Mouse (Mus musculus): ENCODE measurements around the gene Fabp2. TPM values are rescaled to one million over a fixed set of nuclear protein-coding genes. Genes with fewer than 3 reads are reported as not detected.

Fabp2 gene
- not detected in 4 replicates for total RNA-seq (2023)

DNA sequence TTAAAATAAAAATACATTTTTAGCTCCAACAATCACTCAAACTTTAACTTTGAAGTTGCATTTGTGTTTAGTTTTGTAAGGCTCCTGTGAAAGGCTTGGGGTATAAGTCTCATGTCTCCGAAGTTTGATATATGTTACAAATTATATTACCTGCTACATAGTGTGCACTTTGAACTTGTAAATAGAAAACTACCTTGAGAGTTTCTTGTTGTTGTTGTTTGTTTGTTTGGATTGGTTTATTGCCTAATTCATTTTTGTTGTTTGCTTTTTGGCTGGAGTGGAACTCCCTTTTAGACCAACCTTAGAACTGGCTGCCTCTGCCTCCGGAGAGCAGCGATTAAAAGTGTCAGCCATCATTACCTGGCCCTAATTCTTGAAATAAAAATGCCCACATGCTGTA, at the start of gene Fabp2:
Gene Fabp2 (plus strand): TSS at position 301 of the 400 bp plus-strand sequence.

GRCm38 (mm10) chr3:122919260-122919659, 24.4 kb downstream of the Fabp2 start, which contains the start of gene Gm10959:
Gene Gm10959, minus strand, starts transcription at chr3:122919360.

DNA sequence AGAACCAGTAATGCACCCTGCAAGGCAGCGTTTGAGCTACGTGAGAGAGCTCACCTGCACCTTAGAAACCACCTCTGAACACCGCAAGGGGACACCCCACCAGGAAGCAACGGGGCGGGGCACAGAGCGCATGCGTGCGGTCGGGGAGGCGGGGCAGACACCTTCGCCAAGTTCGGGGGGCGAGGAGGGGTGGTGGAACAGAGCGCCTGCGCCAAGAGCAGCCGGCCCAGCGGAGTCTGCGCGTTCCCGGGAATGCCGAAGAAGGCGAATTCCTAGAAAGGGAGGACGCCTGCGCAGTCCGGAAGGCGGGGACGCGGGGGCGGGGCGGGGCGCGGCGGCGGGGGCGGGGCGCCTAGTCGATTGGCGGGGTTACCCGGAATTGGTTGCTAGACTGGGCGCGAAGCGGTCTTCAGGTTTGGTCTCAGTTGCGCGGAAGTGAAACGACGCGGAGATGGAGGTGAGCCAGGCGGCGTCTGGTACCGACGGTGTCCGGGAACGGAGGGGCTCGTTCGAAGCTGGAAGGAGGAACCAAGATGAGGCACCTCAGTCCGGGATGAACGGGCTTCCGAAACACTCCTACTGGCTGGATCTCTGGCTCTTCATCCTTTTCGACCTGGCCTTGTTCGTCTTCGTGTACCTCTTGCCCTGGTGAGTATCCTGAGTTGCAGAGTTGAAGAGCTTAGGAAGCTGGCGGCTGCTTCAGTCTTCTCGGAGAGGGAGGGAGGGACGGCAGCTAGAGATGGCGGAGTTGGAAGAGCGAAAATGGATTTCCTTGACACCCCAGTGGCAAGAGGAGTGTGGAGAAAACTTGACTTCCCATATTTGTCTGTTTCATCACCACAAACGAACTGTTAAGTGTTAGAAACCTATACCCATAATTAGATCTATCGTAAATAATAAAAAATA, 29.4 kb downstream of the Fabp2 start, which contains the start of gene 1810037I17Rik:
Gene 1810037I17Rik (plus strand): TSS at position 195 of the 906 bp plus-strand sequence.

Other genes starting within 250 kb of the Fabp2 start
- 0.33 to 0.81 TPM (median 0.55 TPM) in 4 replicates for gene Pde5a, start 166.1 kb upstream of the Fabp2 start, total RNA-seq (2023)
- not detected in 4 replicates for gene Gm10959, start 24.3 kb downstream of the Fabp2 start, total RNA-seq (2023)
- gene 1810037I17Rik, start 29.1 kb downstream of the Fabp2 start, total RNA-seq (2023), result 24.5 to 26.4 TPM (median 26.0 TPM) in 4 replicates
- 19.7 to 33.5 TPM (median 20.3 TPM) in 4 replicates for gene Usp53, start 89.4 kb downstream of the Fabp2 start, total RNA-seq (2023)
- not detected in 4 replicates for gene Myoz2, start 139.9 kb downstream of the Fabp2 start, total RNA-seq (2023)

Data from B cell, adult 62 days (primary cell).